Mouse (Mus musculus) kidney, adult 18-20 months (tissue): Measurements from ENCODE around the gene Cers3.
A peak's percentile ranks its signal among the peaks of the same experiment; 100 is the strongest.

Source experiments
- DNase-seq: peaks from one replicate; pipeline ENCODE4 v3.0.0; 2021

Cers3 gene

GRCm38 (mm10) chr7:66841165-66841564 is 97.9 kb downstream of the Cers3 start:
- no peak for DNase-seq

GRCm38 (mm10) chr7:66842021-66842420 is 98.7 kb downstream of the Cers3 start:
- DNase-seq: peak; percentile 51

- DNase-seq: no peak
These were observed 100.5 kb downstream of the Cers3 start for GRCm38 (mm10) chr7:66843846-66844245.

GRCm38 (mm10) chr7:66846582-66846981 is 103.3 kb downstream of the Cers3 start:
- DNase-seq: no peak

- DNase-seq: no peak
These were observed 104.0 kb downstream of the Cers3 start for GRCm38 (mm10) chr7:66847299-66847698.

GRCm38 (mm10) chr7:66849316-66849715 is 106.0 kb downstream of the Cers3 start:
- no peak for DNase-seq

- DNase-seq: no peak
These were observed 108.9 kb downstream of the Cers3 start for GRCm38 (mm10) chr7:66852164-66852563.

- DNase-seq: no peak
These were observed 114.3 kb downstream of the Cers3 start for GRCm38 (mm10) chr7:66857610-66858009.

- no peak for DNase-seq
These were observed 115.2 kb downstream of the Cers3 start for GRCm38 (mm10) chr7:66858247-66859075.

- no peak for DNase-seq
These were observed 115.9 kb downstream of the Cers3 start for GRCm38 (mm10) chr7:66859220-66859619.

GRCm38 (mm10) chr7:66866944-66867718 is 123.8 kb downstream of the Cers3 start:
- DNase-seq: no peak

GRCm38 (mm10) chr7:66867719-66868501 is 124.6 kb downstream of the Cers3 start:
- DNase-seq: no peak

GRCm38 (mm10) chr7:66871520-66871919 is 128.2 kb downstream of the Cers3 start:
- no peak for DNase-seq

- no peak for DNase-seq
These were observed 128.7 kb downstream of the Cers3 start for GRCm38 (mm10) chr7:66871940-66872511.

GRCm38 (mm10) chr7:66873235-66873634 is 129.9 kb downstream of the Cers3 start:
- no peak for DNase-seq
